Mouse (Mus musculus): Measurements from ENCODE around the gene Psmb2.

DNA sequence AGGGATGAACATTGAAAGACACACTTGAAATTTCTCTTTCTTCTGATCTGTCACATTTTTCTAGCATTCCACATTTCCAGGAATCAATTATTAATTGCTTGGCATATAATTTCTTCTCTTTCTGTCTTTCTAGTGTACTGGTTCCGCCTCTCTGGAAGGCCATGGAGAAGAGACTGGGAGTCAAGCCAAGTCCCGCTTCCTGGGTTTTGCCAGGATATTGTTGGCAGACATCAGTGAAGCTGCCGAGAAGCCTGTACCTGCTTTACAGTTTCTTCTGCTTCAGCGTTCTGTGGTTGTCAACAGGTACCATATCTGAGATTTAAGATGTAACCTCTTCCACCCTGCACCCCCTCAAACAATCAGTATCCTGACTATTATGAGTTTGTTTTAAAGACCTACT is 79.3 kb downstream of the Psmb2 start:
- TF ChIP-seq CTCF (IDR thresholded peaks at IDR 0.05 in 2 of 3, conservative IDR thresholded peaks at IDR 0.05 in 1 of 3; ENCODE audit: control insufficient read depth in 1 of 3, insufficient read depth in 1 of 3, low read depth in 2 of 3, low read length in 3 of 3, poor library complexity in 1 of 3, severe bottlenecking in 1 of 3), result no peak
- no peak for TF ChIP-seq EP300 (IDR thresholded peaks at IDR 0.05; ENCODE audit: low read depth in 1 of 2, low read length in 2 of 2)
- no peak for TF ChIP-seq RCOR1 (IDR thresholded peaks at IDR 0.05; ENCODE audit: low read depth, low read length)
- TF ChIP-seq BHLHE40 (IDR thresholded peaks at IDR 0.05; ENCODE audit: borderline replicate concordance, low read depth, low read length), result no peak
- TF ChIP-seq UBTF (IDR thresholded peaks at IDR 0.05; ENCODE audit: borderline replicate concordance, insufficient read depth, low read depth, low read length), result no peak
- TF ChIP-seq GATA1 (IDR thresholded peaks at IDR 0.05; ENCODE audit: low read depth, low read length), result no peak
- no peak for TF ChIP-seq USF2 (IDR thresholded peaks at IDR 0.05; ENCODE audit: borderline replicate concordance in 1 of 2, insufficient read depth in 1 of 2, low read depth in 1 of 2, low read length in 2 of 2)
- TF ChIP-seq USF1 (IDR thresholded peaks at IDR 0.05; ENCODE audit: low read depth, low read length), result no peak
- no peak for TF ChIP-seq ZC3H11A (IDR thresholded peaks at IDR 0.05; ENCODE audit: low read depth, low read length)
- no peak for TF ChIP-seq NRF1 (IDR thresholded peaks at IDR 0.05; ENCODE audit: insufficient read depth, low read depth, low read length, poor library complexity, severe bottlenecking)
- no peak for TF ChIP-seq CHD2 (IDR thresholded peaks at IDR 0.05; ENCODE audit: low read length)
- no peak for TF ChIP-seq POLR2A (IDR thresholded peaks at IDR 0.05; ENCODE audit: control insufficient read depth in 1 of 2, insufficient read depth in 1 of 2, low read depth in 1 of 2, low read length in 2 of 2, poor library complexity in 1 of 2)
- TF ChIP-seq TAL1 (IDR thresholded peaks at IDR 0.05; ENCODE audit: low read length), result no peak

Data from MEL (cell line).